Mouse (Mus musculus) kidney, postnatal 0 days (tissue): ENCODE data around the gene Col4a1. TPM values are rescaled to one million over a fixed set of nuclear protein-coding genes. Genes with fewer than 3 reads are reported as not detected.
A peak's percentile ranks its signal among the peaks of the same experiment; 100 is the strongest.

Experiments
- ATAC-seq: fragments of 200-750 bp; cut with Nextera tagmentation; replicated peaks from 2 replicates; pipeline ENCODE4 v1.8.0; 2017; ENCODE audit warnings: low read depth, moderate number of reproducible peaks, moderate TSS enrichment, moderate library complexity; ENCODE audit not compliant: low FRiP score
- DNase-seq: peaks from one replicate; pipeline ENCODE4 v3.0.0-alpha.2; 2016; ENCODE audit warnings: low spot score
- H3K27ac ChIP-seq: fragments of 300-500 bp; sonication (generic); 2 replicates; pipeline ENCODE4 v1.5.1; 2014; ENCODE audit warnings: mild to moderate bottlenecking
- H3K27me3 ChIP-seq: fragments of 300-500 bp; sonication (generic); 2 replicates; pipeline ENCODE4 v1.6.1; 2014; ENCODE audit warnings: low read length, mixed read lengths; ENCODE audit not compliant: insufficient read depth
- H3K36me3 ChIP-seq: fragments of 300-500 bp; sonication (generic); 2 replicates; pipeline ENCODE4 v1.6.1; 2014; ENCODE audit warnings: low read length, mixed read lengths; ENCODE audit not compliant: insufficient read depth
- H3K4me1 ChIP-seq: fragments of 300-500 bp; sonication (generic); replicated peaks from 2 replicates; pipeline ENCODE4 v1.6.1; 2014; ENCODE audit warnings: antibody characterized with exemption, low read length, mixed read lengths; ENCODE audit not compliant: insufficient read depth
- H3K4me2 ChIP-seq: fragments of 300-500 bp; sonication (generic); 2 replicates; pipeline ENCODE4 v1.6.1; 2014; ENCODE audit warnings: mild to moderate bottlenecking, low read length, moderate library complexity, mixed read lengths
- H3K4me3 ChIP-seq: fragments of 300-500 bp; sonication (generic); replicated peaks from 2 replicates; pipeline ENCODE4 v1.5.1; 2014; ENCODE audit warnings: low read depth, low read length
- H3K9ac ChIP-seq: fragments of 300-500 bp; sonication (generic); 2 replicates; pipeline ENCODE4 v1.6.1; 2014; ENCODE audit warnings: low read depth, low read length
- H3K9me3 ChIP-seq: fragments of 300-500 bp; sonication (generic); replicated peaks from 2 replicates; pipeline ENCODE4 v1.6.1; 2016; ENCODE audit warnings: low read length, inconsistent platforms, mixed read lengths
- CTCF ChIP-seq: IDR thresholded peaks from 2 replicates; pipeline ENCODE4 v1.5.1; 2016; ENCODE audit warnings: antibody characterized with exemption, low read depth, mild to moderate bottlenecking, moderate library complexity
- WGBS: fragments of 180-500 bp; shearing (Covaris S2); extraction: QIAGEN DNeasy Blood & Tissue Kit; methylation state at CpG from one replicate; pipeline ENCODE4 v1.1.7; 2014; 5-methylcytosine and 5-hydroxymethylcytosine counted together
- polyA plus RNA-seq: library from polyadenylated mRNA; unstranded; fragments of >200 nt; fragmentation: Nextera tagmentation; extraction: Ambion mirVana; gene quantifications from 2 replicates; pipeline ENCODE4 v1.2.1, GENCODE M21; 2015

Gene Col4a1
- polyA plus RNA-seq, 1 experiment from 2014 or later: 305 TPM

- no peak for TF ChIP-seq CTCF
- WGBS: 67% methylated on average over 12 of the region's 12 CpGs
- no peaks in the 10 kb centered on the region for H3K36me3 ChIP-seq
- ATAC-seq: peak; percentile 70
- no peak overlapping the region for H3K4me3 ChIP-seq
- H3K4me1 ChIP-seq: peaks cover under 1% of the 10 kb centered on the region
- H3K27ac ChIP-seq: no peak overlapping the region
- H3K9me3 ChIP-seq: no peaks in the 10 kb centered on the region
- no peak overlapping the region for H3K9ac ChIP-seq
- no peak overlapping the region for H3K4me2 ChIP-seq
- H3K27me3 ChIP-seq: no peaks in the 10 kb centered on the region; the same call in 1 of the 2 replicates
- no peak for DNase-seq
These were observed 130.0 kb downstream of the Col4a1 start for GRCm38 (mm10) chr8:11182606-11183005.

- no peaks in the 10 kb centered on the region; the same call in none of the 2 replicates for H3K4me1 ChIP-seq
- no peak overlapping the region for H3K4me2 ChIP-seq
- no peaks in the 10 kb centered on the region for H3K36me3 ChIP-seq
- H3K27me3 ChIP-seq: no peaks in the 10 kb centered on the region
- no peak overlapping the region for H3K27ac ChIP-seq
- ATAC-seq: peak; percentile 53
- TF ChIP-seq CTCF: no peak
- H3K4me3 ChIP-seq: no peak overlapping the region
- no peak overlapping the region for H3K9ac ChIP-seq
- no peak for DNase-seq
- 31% methylated on average over 4 of the region's 4 CpGs for WGBS
- H3K9me3 ChIP-seq: no peaks in the 10 kb centered on the region
These were observed 130.5 kb downstream of the Col4a1 start for GRCm38 (mm10) chr8:11182148-11182484.

- H3K9me3 ChIP-seq: no peaks in the 10 kb centered on the region
- no peak for DNase-seq
- WGBS: 75% methylated on average over 11 of the region's 11 CpGs
These were observed 131.0 kb downstream of the Col4a1 start for GRCm38 (mm10) chr8:11181420-11182147.

GRCm38 (mm10) chr8:11179869-11180268, 132.8 kb downstream of the Col4a1 start:
- H3K4me3 ChIP-seq: no peak overlapping the region
- H3K4me2 ChIP-seq: no peak overlapping the region
- TF ChIP-seq CTCF: no peak
- DNase-seq (no peak), ATAC-seq (no peak)
- no peaks in the 10 kb centered on the region for H3K9me3 ChIP-seq
- H3K4me1 ChIP-seq: no peaks in the 10 kb centered on the region; the same call in none of the 2 replicates
- H3K27ac ChIP-seq: no peak overlapping the region
- WGBS: 74% methylated on average over 3 of the region's 3 CpGs
- no peaks in the 10 kb centered on the region for H3K36me3 ChIP-seq
- H3K9ac ChIP-seq: no peak overlapping the region
- no peaks in the 10 kb centered on the region for H3K27me3 ChIP-seq

More at GRCm38 (mm10) chr8:11181420-11182147, 131.0 kb downstream of the Col4a1 start:
- H3K27me3 ChIP-seq: no peaks in the 10 kb centered on the region
- H3K36me3 ChIP-seq: no peaks in the 10 kb centered on the region
- TF ChIP-seq CTCF: no peak
- H3K27ac ChIP-seq: no peak overlapping the region
- H3K9ac ChIP-seq: no peak overlapping the region
- H3K4me1 ChIP-seq: no peaks in the 10 kb centered on the region; the same call in none of the 2 replicates
- ATAC-seq: no peak
- H3K4me2 ChIP-seq: no peak overlapping the region
- no peak overlapping the region for H3K4me3 ChIP-seq

DNA sequence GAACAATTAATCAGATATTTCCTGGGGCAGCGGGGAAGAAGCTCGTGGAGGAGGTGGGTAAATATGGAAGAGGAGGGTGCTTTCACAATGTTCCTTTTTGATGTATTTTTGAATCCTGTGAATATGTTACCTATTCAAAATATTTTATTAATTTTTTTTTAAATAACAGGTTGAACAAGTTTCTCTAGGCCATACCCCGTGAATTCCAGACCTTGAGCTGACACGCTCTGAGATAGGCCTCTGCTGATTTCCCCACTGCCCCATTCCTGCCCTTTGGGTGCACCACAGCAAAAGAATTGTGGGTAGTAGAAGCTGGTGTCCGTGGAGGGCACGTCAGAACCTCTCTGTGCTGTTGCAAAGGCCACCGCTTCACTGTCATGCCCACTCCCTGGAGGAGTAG, 136.2 kb downstream of the Col4a1 start:
- Histone ChIP-seq H3K4me3 (no peak overlapping the region), H3K9ac (no peak overlapping the region), H3K36me3 (no peaks in the 10 kb centered on the region), H3K9me3 (no peaks in the 10 kb centered on the region), H3K27ac (no peak overlapping the region), H3K27me3 (no peaks in the 10 kb centered on the region), H3K4me2 (no peak overlapping the region), H3K4me1 (no peaks in the 10 kb centered on the region)
- TF ChIP-seq CTCF: no peak
- DNase-seq: no peak
- 73% methylated on average over 7 of the region's 7 CpGs for WGBS
- no peak for ATAC-seq

DNA sequence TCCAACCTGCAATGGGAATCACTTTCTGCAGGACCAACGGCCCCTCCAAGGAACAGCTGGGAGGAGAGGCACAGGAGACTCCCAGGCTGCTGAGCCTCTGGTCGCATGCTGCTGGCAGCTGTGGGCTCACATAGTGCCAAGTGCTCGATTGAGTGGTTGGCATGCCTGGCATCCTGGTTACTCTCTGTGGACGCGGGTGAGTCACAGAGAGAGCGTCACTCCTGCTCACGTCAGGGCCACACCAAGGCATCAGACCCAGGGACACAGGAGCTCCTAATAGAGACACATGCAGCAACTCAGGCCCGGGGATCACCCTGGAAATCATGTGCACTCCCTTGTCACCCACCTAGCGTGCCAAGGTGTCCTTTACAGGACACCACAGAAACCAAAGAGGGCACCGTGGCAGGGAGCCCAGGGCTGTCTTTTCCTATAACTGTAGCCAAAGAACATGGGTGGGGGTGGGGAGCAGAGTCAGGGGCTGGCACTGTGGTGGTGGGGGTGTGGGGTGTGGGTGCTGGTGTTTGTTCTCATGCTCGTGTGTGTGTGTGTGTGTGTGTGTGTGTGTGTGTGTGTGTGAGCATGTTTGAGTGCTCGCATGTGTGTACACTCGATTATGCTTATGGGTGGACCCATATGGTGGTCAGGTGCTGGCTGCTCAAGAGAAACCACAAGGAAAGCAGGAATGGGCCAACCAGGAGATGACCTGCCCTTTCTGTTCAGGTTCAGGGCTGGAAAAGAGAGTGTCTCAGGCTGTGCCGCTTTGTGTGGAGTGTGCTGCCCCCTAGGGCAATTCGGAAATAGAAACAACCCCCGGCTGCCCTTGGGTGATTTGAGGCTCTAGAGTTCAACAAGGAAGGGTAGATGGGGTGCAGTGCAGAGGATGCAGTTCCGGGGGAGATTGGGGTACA, 139.1 kb downstream of the Col4a1 start:
- DNase-seq: peak; percentile 79
- peak; percentile 78 for ATAC-seq
- Histone ChIP-seq H3K27me3 (no peaks in the 10 kb centered on the region), H3K4me2 (no peak overlapping the region), H3K27ac (no peak overlapping the region), H3K9me3 (no peaks in the 10 kb centered on the region), H3K4me3 (no peak overlapping the region), H3K36me3 (no peaks in the 10 kb centered on the region), H3K4me1 (no peaks in the 10 kb centered on the region), H3K9ac (no peak overlapping the region)
- WGBS: 61% methylated on average over 17 of the region's 17 CpGs
- peak; percentile 75 for TF ChIP-seq CTCF
